Mouse (Mus musculus) MEL (cell line): ENCODE measurements around the gene Gatad2b.

Experiments
- CTCF ChIP-seq, 3 experiments: IDR thresholded peaks in 2 of 3; conservative IDR thresholded peaks in 1 of 3; 2 replicates each; pipeline ENCODE4 v1.5.1; 2011 to 2012; ENCODE audit warnings: low read length in 3 of 3, low read depth in 2 of 3, mild to moderate bottlenecking in 2 of 3, improper control_type of control experiment in 1 of 3, inconsistent platforms in 1 of 3, mixed read lengths in 1 of 3, moderate library complexity in 1 of 3; ENCODE audit not compliant: control insufficient read depth in 1 of 3, insufficient read depth in 1 of 3, poor library complexity in 1 of 3, severe bottlenecking in 1 of 3
- JUND ChIP-seq: IDR thresholded peaks from 2 replicates; pipeline ENCODE4 v1.6.1; 2011; ENCODE audit warnings: low read depth, mild to moderate bottlenecking, improper control_type of control experiment, low read length
- MAX ChIP-seq: IDR thresholded peaks from 2 replicates; pipeline ENCODE4 v1.6.1; 2011; ENCODE audit warnings: low read length, improper control_type of control experiment

DNA sequence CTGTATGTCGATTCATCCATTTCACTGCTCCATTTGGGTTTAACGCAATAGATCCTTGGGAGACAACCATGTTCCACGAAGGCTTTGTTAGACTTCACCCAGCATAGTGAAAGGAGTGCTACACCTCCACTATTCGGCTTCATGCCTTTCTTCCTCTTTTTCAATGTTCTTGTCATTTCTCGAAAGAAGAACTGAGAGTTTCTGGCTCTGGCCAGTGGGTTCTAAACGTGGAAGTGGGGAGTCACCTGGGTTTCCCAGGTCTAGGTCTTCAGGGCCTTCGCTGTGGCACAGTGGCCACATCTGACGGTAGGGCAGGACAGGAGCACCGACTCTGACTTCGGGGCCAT is 28.3 kb upstream of the Gatad2b start:
- TF ChIP-seq CTCF (IDR thresholded peaks at IDR 0.05 in 2 of 3, conservative IDR thresholded peaks at IDR 0.05 in 1 of 3; ENCODE audit: control insufficient read depth in 1 of 3, insufficient read depth in 1 of 3, low read depth in 2 of 3, low read length in 3 of 3, poor library complexity in 1 of 3, severe bottlenecking in 1 of 3) = no peak; a peak in 1 of 6 replicates
- TF ChIP-seq MAX = no peak
- TF ChIP-seq JUND = no peak
